Mouse (Mus musculus) neural tube, embryonic 13.5 days (tissue): ENCODE measurements at regions not wholly inside any gene's neighbourhood (a gene's known extent, or its start where the extent isn't known, plus 50 kb on each side); places are given as distances from the start of the nearest gene placed in this dataset.
"Not testable (repeated sequence)": the region's sequence is repeated elsewhere in the genome, so short reads cannot be mapped to it uniquely, and the experiment has no call there.

Source experiments
- ATAC-seq: fragments of 200-750 bp; cut with Nextera tagmentation; 2 replicates; pipeline ENCODE4 v1.8.0; 2017; ENCODE audit warnings: low read depth, mild to moderate bottlenecking, moderate TSS enrichment, moderate library complexity
- H3K27ac ChIP-seq: fragments of 300-500 bp; sonication (generic); replicated peaks from 2 replicates; pipeline ENCODE4 v1.5.1; 2015; ENCODE audit warnings: moderate library complexity, mild to moderate bottlenecking, inconsistent platforms
- H3K27me3 ChIP-seq: fragments of 300-500 bp; sonication (generic); 2 replicates; pipeline ENCODE4 v1.6.1; 2015; ENCODE audit warnings: mild to moderate bottlenecking, inconsistent platforms
- H3K36me3 ChIP-seq: fragments of 300-500 bp; sonication (generic); 2 replicates; pipeline ENCODE4 v1.6.1; 2015; ENCODE audit warnings: mild to moderate bottlenecking, inconsistent platforms
- H3K4me1 ChIP-seq: fragments of 300-500 bp; sonication (generic); replicated peaks from 2 replicates; pipeline ENCODE4 v1.6.1; 2015; ENCODE audit warnings: inconsistent platforms
- H3K4me2 ChIP-seq: fragments of 300-500 bp; sonication (generic); 2 replicates; pipeline ENCODE4 v1.6.1; 2015; ENCODE audit warnings: inconsistent platforms, mild to moderate bottlenecking, moderate library complexity
- H3K4me3 ChIP-seq: fragments of 300-500 bp; sonication (generic); 2 replicates; pipeline ENCODE4 v1.5.1; 2015; ENCODE audit warnings: mild to moderate bottlenecking, inconsistent platforms
- H3K9ac ChIP-seq: fragments of 300-500 bp; sonication (generic); 2 replicates; pipeline ENCODE4 v1.6.1; 2015; ENCODE audit warnings: moderate library complexity, mild to moderate bottlenecking, inconsistent platforms
- H3K9me3 ChIP-seq: fragments of 300-500 bp; sonication (generic); 2 replicates; pipeline ENCODE4 v1.6.1; 2016; ENCODE audit warnings: inconsistent platforms
- WGBS: fragments of 180-500 bp; shearing (Covaris S2); methylation state at CpG from one replicate; pipeline ENCODE4 v1.1.7; 2015; 5-methylcytosine and 5-hydroxymethylcytosine counted together

DNA sequence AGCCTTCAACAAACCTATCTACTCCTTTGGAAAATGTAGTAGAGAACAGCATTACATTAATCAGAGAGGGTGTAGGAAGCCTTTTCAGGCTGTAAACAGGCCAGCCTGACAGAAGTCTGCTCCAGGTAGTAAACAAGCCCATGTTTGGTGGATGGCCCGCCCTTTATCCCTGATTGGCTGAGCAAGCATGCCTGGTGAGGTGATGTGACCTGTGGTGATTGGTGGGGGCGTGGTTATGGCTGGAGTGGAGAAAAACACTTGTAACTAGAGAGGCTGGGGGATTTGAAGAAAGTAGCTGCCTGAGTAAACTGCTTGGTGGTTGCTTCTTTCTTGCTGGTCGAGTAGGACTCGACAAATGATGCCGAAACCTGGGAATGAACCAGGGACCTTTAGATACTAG lies 621.3 kb upstream of the Dsel start:
- not testable (repeated sequence) for H3K4me1 ChIP-seq, H3K9ac ChIP-seq, H3K27me3 ChIP-seq, H3K4me2 ChIP-seq, H3K4me3 ChIP-seq, H3K27ac ChIP-seq, H3K36me3 ChIP-seq, H3K9me3 ChIP-seq, ATAC-seq
- 89% methylated on average over 5 of the region's 5 CpGs for WGBS

DNA sequence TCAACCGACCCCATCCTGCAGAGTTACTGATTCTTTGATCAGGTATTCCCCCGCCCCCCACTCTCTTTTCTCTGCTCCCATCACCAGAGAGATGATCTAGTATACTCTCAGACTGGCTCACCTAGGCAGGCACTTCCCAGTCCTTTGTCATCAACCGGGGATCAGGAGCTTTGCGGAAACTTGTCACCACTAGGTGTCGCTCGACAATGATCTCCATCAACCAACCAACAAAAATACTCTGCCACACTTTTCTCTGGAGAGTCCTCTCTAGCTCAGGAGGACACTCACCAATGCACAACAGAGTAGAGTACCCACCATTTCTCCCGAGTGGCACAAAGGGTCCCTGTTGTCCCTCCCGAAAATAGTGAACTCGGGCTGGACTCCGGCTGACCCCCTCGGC lies 591.3 kb upstream of the Dsel start:
- no peaks in the 10 kb centered on the region for H3K4me1 ChIP-seq
- no peak overlapping the region for H3K9ac ChIP-seq
- no peaks in the 10 kb centered on the region for H3K36me3 ChIP-seq
- H3K27me3 ChIP-seq: no peaks in the 10 kb centered on the region
- H3K9me3 ChIP-seq: no peaks in the 10 kb centered on the region
- H3K4me2 ChIP-seq: no peak overlapping the region
- no peak overlapping the region for H3K4me3 ChIP-seq
- WGBS: 35% methylated on average over 11 of the region's 11 CpGs
- peak; percentile 63 for ATAC-seq
- H3K27ac ChIP-seq: no peak overlapping the region

DNA sequence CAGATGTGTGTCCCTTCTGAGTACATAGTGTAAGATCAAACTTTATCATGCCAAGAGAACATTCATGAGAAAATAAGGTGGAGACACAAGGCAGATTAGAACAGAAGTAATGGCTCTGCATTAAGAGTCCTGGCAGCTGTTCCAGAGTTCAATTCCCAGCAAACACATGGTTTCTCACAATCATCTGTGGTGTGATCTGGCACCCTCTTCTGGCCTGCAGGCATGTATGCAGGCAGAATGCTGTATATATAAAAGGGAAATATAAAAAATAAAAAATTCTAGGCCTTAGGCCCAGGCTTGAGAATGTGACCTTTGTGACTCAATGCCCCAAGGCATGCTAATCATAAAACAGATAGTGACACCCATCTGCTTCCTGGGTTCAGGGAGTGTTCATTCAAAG lies 587.7 kb upstream of the Dsel start:
- no peaks in the 10 kb centered on the region for H3K36me3 ChIP-seq
- no peaks in the 10 kb centered on the region for H3K9me3 ChIP-seq
- H3K4me3 ChIP-seq: no peak overlapping the region
- no peaks in the 10 kb centered on the region for H3K27me3 ChIP-seq
- H3K9ac ChIP-seq: no peak overlapping the region
- H3K4me1 ChIP-seq: no peaks in the 10 kb centered on the region
- no peak overlapping the region for H3K4me2 ChIP-seq
- ATAC-seq: no peak
- H3K27ac ChIP-seq: no peak overlapping the region

DNA sequence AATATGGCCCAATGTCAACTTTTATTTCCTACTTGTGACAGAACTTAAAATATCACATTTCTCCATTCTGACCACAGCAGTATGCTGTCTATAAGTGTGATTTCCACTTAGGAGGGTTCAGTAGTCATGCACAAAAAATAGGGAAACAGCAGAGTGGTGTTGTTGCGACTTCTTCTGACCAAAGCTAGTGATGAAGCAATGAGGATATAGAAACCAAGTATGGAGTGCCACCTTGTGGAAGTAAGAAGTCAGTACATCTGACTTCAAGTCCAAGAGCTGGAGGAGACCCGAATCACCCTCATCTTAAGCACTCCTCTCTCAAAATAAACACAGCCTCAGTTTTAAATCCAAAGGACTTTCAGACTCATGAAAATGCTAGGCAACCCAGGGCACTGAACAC lies 586.9 kb upstream of the Dsel start:
- no peaks in the 10 kb centered on the region for H3K36me3 ChIP-seq
- 18% methylated on average over 2 of the region's 2 CpGs for WGBS
- no peaks in the 10 kb centered on the region for H3K9me3 ChIP-seq
- no peak overlapping the region for H3K4me2 ChIP-seq
- H3K4me1 ChIP-seq: no peaks in the 10 kb centered on the region
- peak; percentile 50; the same call in 1 of the 2 replicates for ATAC-seq
- H3K4me3 ChIP-seq: no peak overlapping the region
- H3K9ac ChIP-seq: no peak overlapping the region
- H3K27ac ChIP-seq: no peak overlapping the region
- H3K27me3 ChIP-seq: no peaks in the 10 kb centered on the region

DNA sequence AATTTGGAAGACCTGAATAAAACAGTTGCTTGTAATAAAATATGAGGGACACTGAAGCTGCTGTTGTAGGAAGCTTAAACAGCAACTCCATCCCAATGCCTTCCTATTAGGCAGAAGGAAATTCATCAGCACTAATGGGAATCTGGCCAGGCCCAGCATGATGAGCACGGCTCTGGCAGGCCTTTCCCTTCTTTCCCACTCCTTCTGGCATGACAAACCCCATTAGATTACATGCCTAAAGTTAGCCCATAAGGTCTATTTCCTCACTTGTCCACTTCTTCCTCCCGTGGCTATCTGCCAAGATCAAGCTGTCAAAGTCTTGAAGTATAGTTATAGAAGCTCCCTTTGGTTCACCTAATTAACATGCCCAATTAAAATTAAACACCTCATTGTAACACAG lies 574.4 kb upstream of the Dsel start:
- Histone ChIP-seq H3K9ac (no peak overlapping the region), H3K4me2 (no peak overlapping the region), H3K27me3 (no peaks in the 10 kb centered on the region), H3K4me3 (no peak overlapping the region), H3K27ac (no peak overlapping the region), H3K4me1 (no peaks in the 10 kb centered on the region), H3K9me3 (no peaks in the 10 kb centered on the region), H3K36me3 (no peaks in the 10 kb centered on the region)
- WGBS: 64% methylated on average over 2 of the region's 2 CpGs
- ATAC-seq: no peak

DNA sequence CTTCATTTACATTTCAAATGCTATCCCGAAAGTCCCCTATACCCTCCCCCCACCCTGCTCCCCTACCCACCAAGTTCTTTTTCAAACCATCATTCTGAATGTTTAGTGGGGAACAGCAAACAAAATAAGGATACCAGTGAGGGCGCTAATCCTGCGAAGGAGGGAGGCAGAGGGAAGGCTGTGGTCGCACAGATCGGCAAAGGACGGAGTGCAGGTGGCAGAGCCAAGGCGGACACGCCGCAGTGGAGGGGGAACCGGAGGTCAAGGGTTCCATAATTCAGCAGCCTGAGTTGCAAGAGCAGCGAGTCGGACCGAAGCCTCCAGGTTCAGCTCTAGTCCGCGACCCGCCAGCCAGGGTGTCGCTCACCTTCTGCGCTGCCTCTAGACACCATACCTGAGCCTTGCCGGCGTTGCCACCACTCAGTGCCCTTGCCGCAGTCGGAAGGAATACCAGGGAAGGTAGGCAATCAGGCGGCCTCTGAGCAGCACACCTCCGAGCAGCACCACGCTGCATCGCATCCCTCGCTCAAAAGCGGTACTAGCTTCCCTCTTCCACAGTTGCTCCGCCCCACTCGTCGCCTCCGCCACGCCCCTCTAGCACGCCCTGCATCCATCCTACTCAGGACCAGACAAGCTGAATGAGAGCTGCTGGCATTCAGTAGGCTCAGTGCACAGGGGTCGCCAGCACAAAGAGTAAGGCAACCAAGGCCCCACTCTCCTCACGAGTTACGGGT lies 551.8 kb upstream of the Dsel start:
- H3K4me3 ChIP-seq: peak overlapping the region; percentile 48
- H3K27ac ChIP-seq: no peak overlapping the region
- H3K4me2 ChIP-seq: peak overlapping the region; percentile 72
- peak; percentile 98 for ATAC-seq
- H3K9ac ChIP-seq: peak overlapping the region; percentile 60
- H3K4me1 ChIP-seq: 0 out of 2 replicates have a peak, but pooled peaks cover 4% of the 10 kb centered on the region
- H3K27me3 ChIP-seq: peaks cover 6% of the 10 kb centered on the region; the same call in 1 of the 2 replicates
- no peaks in the 10 kb centered on the region for H3K36me3 ChIP-seq
- H3K9me3 ChIP-seq: no peaks in the 10 kb centered on the region
- 1% methylated on average over 37 of the region's 37 CpGs for WGBS

DNA sequence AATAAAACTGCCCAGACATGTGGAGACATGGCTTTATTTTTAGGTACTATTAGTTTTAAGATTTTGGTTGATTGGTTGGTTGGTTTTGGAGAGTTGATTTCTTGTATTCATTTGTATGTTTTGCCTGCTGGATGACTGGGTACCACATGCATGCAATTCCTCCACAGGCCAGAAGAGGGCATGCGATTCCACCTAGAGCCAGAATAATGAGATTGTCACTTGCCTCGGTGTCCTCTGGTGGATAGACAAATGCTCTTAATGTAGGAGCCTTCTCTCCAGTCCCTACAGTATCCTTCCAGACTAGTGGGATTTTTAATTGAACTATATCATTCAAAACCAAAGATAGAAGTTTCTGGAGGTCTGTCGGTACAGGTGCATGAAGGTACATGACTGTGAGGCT lies 524.1 kb upstream of the Dsel start:
- 38% methylated on average over 3 of the region's 3 CpGs for WGBS
- ATAC-seq: 0 out of 2 replicates have a peak, but pooled peaks have one; percentile 32

DNA sequence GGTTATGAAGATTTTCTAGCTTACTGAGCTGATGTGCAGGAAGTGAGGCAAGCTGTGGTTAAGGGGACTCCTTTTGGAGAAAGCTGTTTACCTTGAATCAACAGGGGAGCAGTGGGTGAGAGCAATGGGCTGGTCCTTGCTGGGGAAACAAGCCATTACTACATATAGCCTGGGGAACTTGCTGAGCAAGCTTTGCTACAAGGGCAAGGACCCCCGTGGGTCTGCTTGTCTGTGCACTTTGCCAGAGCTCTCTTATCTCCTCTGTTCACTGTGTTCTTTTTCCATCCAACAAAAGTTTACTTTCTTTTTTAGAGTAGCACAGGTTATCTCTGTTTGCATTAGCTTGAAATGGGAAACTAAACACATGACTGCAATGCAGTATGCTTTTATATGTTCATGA lies 519.3 kb upstream of the Dsel start:
- no peak overlapping the region for H3K4me3 ChIP-seq
- H3K36me3 ChIP-seq: no peaks in the 10 kb centered on the region
- H3K27ac ChIP-seq: no peak overlapping the region
- no peak overlapping the region for H3K9ac ChIP-seq
- no peaks in the 10 kb centered on the region for H3K4me1 ChIP-seq
- H3K9me3 ChIP-seq: no peaks in the 10 kb centered on the region
- no peak for ATAC-seq
- no peak overlapping the region for H3K4me2 ChIP-seq
- WGBS: 55% methylated on average over 1 of the region's 1 CpGs
- H3K27me3 ChIP-seq: no peaks in the 10 kb centered on the region

More for the DNA sequence above, 524.1 kb upstream of the Dsel start:
- Histone ChIP-seq H3K36me3 (no peaks in the 10 kb centered on the region), H3K4me3 (no peak overlapping the region), H3K27me3 (no peaks in the 10 kb centered on the region), H3K4me1 (no peaks in the 10 kb centered on the region), H3K4me2 (no peak overlapping the region), H3K9ac (no peak overlapping the region), H3K27ac (no peak overlapping the region), H3K9me3 (no peaks in the 10 kb centered on the region)

DNA sequence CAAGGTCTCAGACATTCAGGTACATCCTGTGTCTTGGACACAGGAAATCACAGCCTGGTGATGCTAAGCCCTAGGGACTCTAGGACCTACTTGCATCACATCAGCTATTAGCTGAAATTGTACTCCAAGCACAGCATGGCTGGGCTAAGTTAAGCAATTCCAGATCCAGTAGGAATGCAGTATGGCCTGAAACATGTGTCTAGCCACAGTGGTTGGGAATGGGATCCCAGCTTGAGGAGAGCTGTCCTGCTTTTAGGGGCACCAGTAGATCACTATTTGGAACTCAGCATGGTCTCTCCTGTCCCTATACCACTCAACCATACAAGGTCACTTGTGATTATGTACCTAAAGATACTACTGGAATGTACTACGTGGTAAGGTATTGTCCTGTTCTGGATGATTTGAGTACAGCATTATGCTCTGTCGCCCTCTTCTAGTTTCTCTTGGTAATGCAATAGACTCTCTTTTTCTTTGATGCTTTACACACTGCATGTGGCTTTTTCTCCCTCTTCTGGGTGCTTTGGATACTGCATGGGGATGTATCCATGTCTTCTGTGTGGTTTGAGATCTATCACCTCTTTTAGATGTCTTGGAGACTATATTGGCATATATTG lies 515.0 kb upstream of the Dsel start:
- H3K27ac ChIP-seq: no peak overlapping the region
- no peaks in the 10 kb centered on the region for H3K27me3 ChIP-seq
- H3K4me2 ChIP-seq: no peak overlapping the region
- WGBS: 16% methylated on average over 2 of the region's 2 CpGs
- no peaks in the 10 kb centered on the region for H3K36me3 ChIP-seq
- no peaks in the 10 kb centered on the region for H3K4me1 ChIP-seq
- no peaks in the 10 kb centered on the region for H3K9me3 ChIP-seq
- peak; percentile 83 for ATAC-seq
- no peak overlapping the region for H3K4me3 ChIP-seq
- no peak overlapping the region for H3K9ac ChIP-seq

DNA sequence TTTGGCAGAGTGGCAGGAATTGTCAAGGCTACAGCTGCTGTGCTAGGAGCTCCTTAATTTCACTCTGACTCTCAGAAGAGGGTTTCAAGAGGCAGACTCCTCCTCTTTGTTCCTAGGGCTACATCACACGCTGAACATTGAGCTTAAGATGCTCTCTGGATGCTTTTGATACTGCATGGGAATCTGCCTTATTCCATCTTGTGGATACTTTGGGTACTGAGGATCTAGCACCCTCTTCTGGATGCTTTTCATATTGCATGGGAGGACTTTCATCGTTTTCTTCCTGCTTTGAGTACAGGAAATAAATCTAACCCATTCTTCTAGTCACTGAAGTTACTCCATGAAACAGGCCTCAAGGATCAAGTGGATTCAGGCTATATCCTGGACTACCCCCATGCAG lies 513.9 kb upstream of the Dsel start:
- peak; percentile 73; the same call in 1 of the 2 replicates for ATAC-seq
- no peak overlapping the region for H3K27ac ChIP-seq
- H3K9ac ChIP-seq: no peak overlapping the region
- H3K4me1 ChIP-seq: no peaks in the 10 kb centered on the region
- H3K4me2 ChIP-seq: no peak overlapping the region
- H3K9me3 ChIP-seq: no peaks in the 10 kb centered on the region
- no peak overlapping the region for H3K4me3 ChIP-seq
- H3K27me3 ChIP-seq: no peaks in the 10 kb centered on the region
- no peaks in the 10 kb centered on the region for H3K36me3 ChIP-seq
- WGBS: 9% methylated on average over 2 of the region's 2 CpGs

DNA sequence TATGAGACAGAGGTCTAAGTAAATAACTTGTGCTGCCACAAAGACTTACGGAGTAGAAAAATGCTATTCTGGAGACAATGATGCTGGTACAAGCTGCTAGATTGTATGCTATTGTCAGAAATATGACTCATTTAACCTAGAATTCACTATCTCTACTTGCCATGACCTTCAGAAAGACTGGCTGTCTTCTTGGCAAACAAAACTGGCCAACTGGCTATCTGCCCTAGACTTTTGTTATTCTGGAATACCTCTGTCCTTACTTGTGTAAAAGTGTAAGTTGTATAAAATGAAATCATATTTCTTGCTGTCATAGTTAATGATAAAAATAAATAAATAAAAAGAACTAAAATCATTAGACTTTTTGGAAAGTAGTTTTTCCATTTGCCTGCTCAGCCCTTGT lies 491.1 kb upstream of the Dsel start:
- Histone ChIP-seq H3K27me3 (no peaks in the 10 kb centered on the region), H3K36me3 (no peaks in the 10 kb centered on the region), H3K4me2 (no peak overlapping the region), H3K9ac (no peak overlapping the region), H3K9me3 (no peaks in the 10 kb centered on the region), H3K4me1 (no peaks in the 10 kb centered on the region), H3K27ac (no peak overlapping the region), H3K4me3 (no peak overlapping the region)
- ATAC-seq: no peak
- WGBS: 86% methylated on average over 1 of the region's 1 CpGs
